Mouse (Mus musculus) gastrocnemius, adult 2 months (tissue): Measurements from ENCODE around the gene Abca3. TPM values are rescaled to one million over a fixed set of nuclear protein-coding genes. Genes with fewer than 3 reads are reported as not detected.

ENCODE experiments used
- DNase-seq: peaks from one replicate; pipeline ENCODE4 v3.0.0; 2022
- H3K27ac ChIP-seq: fragments of 200-600 bp; 2 replicates; pipeline ENCODE4 v1.8.1; 2022; ENCODE audit warnings: mild to moderate bottlenecking
- H3K4me3 ChIP-seq: fragments of 200-600 bp; 2 replicates; pipeline ENCODE4 v1.8.1; 2022; ENCODE audit warnings: mild to moderate bottlenecking, moderate library complexity
- CTCF ChIP-seq: fragments of 200-600 bp; IDR thresholded peaks from 2 replicates; pipeline ENCODE4 v1.8.1; 2022; ENCODE audit warnings: antibody characterized with exemption, mild to moderate bottlenecking, moderate library complexity
- intact Hi-C: fragments of 180-260 bp; cut with DNase I; formaldehyde crosslinking; loops from one replicate; pipeline ENCODE4 v1.15.1; 2025
- long read RNA-seq, 2 experiments: library from polyadenylated mRNA; stranded (forward); transcript quantifications; one replicate each; pipeline ENCODE4 v2.0.0; 2021
- total RNA-seq, 2 experiments: library from RNA; stranded (reverse); gene quantifications; 2 replicates each; pipeline ENCODE4 v1.2.3; 2021

The Abca3 gene
- 1 to 10 TPM; 6.8 to 7.9 TPM for total RNA-seq
- long read RNA-seq, experiment 1, full-length matches to known transcripts: 4 of 18 reads
- long read RNA-seq, experiment 1, partial matches to known transcripts: 2 of 18 reads
- long read RNA-seq, experiment 1, other reads (novel, unspliced or antisense): 12 of 18 reads
- long read RNA-seq, experiment 2, full-length matches to known transcripts: 3 of 10 reads
- long read RNA-seq, experiment 2, partial matches to known transcripts: 3 of 10 reads
- long read RNA-seq, experiment 2, other reads (novel, unspliced or antisense): 4 of 10 reads

- intact Hi-C loops: loop anchor here (2.0 kb wide), 1 partner anchor 181 kb away; no protein-coding TSS in a partner anchor
- TF ChIP-seq CTCF: no peak; the same call in 1 of the 2 replicates
- Histone ChIP-seq H3K27ac (peak within 1 kb of the TSS; percentile 88), H3K4me3 (peak within 1 kb of the TSS; percentile 92)
- peak; percentile 97 for DNase-seq
These were observed at the start of gene Abca3 for GRCm38 (mm10) chr17:24351760-24352357. Abca3 (plus strand) TSS chr17:24351950.

GRCm38 (mm10) chr17:24307500-24307899 is 44.2 kb upstream of the Abca3 start:
- intact Hi-C loops: loop anchor here (1.0 to 5.0 kb wide), 2 partner anchors 134 to 155 kb away; partner anchors contain the start of gene Pdpk1
- TF ChIP-seq CTCF: peak; percentile 72
- peak; percentile 45 for DNase-seq
- Histone ChIP-seq H3K4me3 (no peak overlapping the region), H3K27ac (no peak overlapping the region)

- no peak for TF ChIP-seq CTCF
- H3K4me3 ChIP-seq: no peak overlapping the region
- no peak for DNase-seq
- intact Hi-C loops: no loop called here
- no peak overlapping the region for H3K27ac ChIP-seq
These were observed 30.9 kb upstream of the Abca3 start for GRCm38 (mm10) chr17:24320826-24321225.

GRCm38 (mm10) chr17:24325051-24325450 is 26.7 kb upstream of the Abca3 start:
- no peak for DNase-seq
- TF ChIP-seq CTCF: no peak
- H3K4me3 ChIP-seq: no peak overlapping the region
- H3K27ac ChIP-seq: no peak overlapping the region
- intact Hi-C loops: no loop called here

GRCm38 (mm10) chr17:24327656-24328055 is 24.1 kb upstream of the Abca3 start:
- no peak overlapping the region for H3K4me3 ChIP-seq
- intact Hi-C loops: no loop called here

GRCm38 (mm10) chr17:24344672-24345071 is 7.1 kb upstream of the Abca3 start:
- peak overlapping the region; percentile 11; the same call in 1 of the 2 replicates for H3K4me3 ChIP-seq
- intact Hi-C loops: no loop called here
- no peak overlapping the region for H3K27ac ChIP-seq
- TF ChIP-seq CTCF: no peak
- DNase-seq: no peak

More at GRCm38 (mm10) chr17:24327656-24328055, 24.1 kb upstream of the Abca3 start:
- TF ChIP-seq CTCF: no peak
- no peak for DNase-seq
- H3K27ac ChIP-seq: no peak overlapping the region

- no peak overlapping the region for H3K27ac ChIP-seq
- no peak for DNase-seq
- intact Hi-C loops: no loop called here
- no peak for TF ChIP-seq CTCF
- H3K4me3 ChIP-seq: no peak overlapping the region
These were observed 4.9 kb upstream of the Abca3 start for GRCm38 (mm10) chr17:24346831-24347230.

GRCm38 (mm10) chr17:24349176-24349575 is 2.6 kb upstream of the Abca3 start:
- Histone ChIP-seq H3K27ac (no peak overlapping the region), H3K4me3 (no peak overlapping the region)
- no peak for TF ChIP-seq CTCF
- no peak for DNase-seq
- intact Hi-C loops: no loop called here

- intact Hi-C loops: no loop called here
- H3K27ac ChIP-seq: peak within 1 kb of the TSS; percentile 88
- TF ChIP-seq CTCF: no peak
These were observed 607 bp upstream of the Abca3 start, which contains the start of gene Abca17 for GRCm38 (mm10) chr17:24350926-24351759. Abca17 (minus strand) TSS chr17:24351068.

GRCm38 (mm10) chr17:24352370-24353194 is 832 bp downstream of the Abca3 start:
- H3K27ac ChIP-seq: peak overlapping the region; percentile 88
- intact Hi-C loops: loop anchor here (2.0 kb wide), 1 partner anchor 182 kb away; no protein-coding TSS in a partner anchor
- peak overlapping the region; percentile 92 for H3K4me3 ChIP-seq
- no peak for DNase-seq
- TF ChIP-seq CTCF: no peak

More at GRCm38 (mm10) chr17:24350926-24351759, 607 bp upstream of the Abca3 start, which contains the start of gene Abca17:
- peak within 1 kb of the TSS; percentile 92 for H3K4me3 ChIP-seq
- DNase-seq: peak; percentile 49

GRCm38 (mm10) chr17:24353960-24354359 is 2.2 kb downstream of the Abca3 start:
- TF ChIP-seq CTCF: no peak
- no peak overlapping the region for H3K27ac ChIP-seq
- intact Hi-C loops: loop anchor here (2.0 kb wide), 1 partner anchor 183 kb away; no protein-coding TSS in a partner anchor
- H3K4me3 ChIP-seq: no peak overlapping the region
- no peak for DNase-seq

- DNase-seq: no peak
- Histone ChIP-seq H3K4me3 (no peak overlapping the region), H3K27ac (no peak overlapping the region)
- TF ChIP-seq CTCF: no peak
- intact Hi-C loops: no loop called here
These were observed 3.5 kb downstream of the Abca3 start for GRCm38 (mm10) chr17:24355284-24355683.
